Mouse (Mus musculus): ENCODE data around the gene Smad1.

GRCm38 (mm10) chr8:79370646-79371290, 28.6 kb downstream of the Smad1 start:
- TF ChIP-seq CTCF (IDR thresholded peaks at IDR 0.05; ENCODE audit: low read depth): no peak
- no peak for TF ChIP-seq EP300 (IDR thresholded peaks at IDR 0.05; ENCODE audit: low read depth)
